Mouse (Mus musculus): ENCODE data around the gene Ift172.

Ift172 gene

DNA sequence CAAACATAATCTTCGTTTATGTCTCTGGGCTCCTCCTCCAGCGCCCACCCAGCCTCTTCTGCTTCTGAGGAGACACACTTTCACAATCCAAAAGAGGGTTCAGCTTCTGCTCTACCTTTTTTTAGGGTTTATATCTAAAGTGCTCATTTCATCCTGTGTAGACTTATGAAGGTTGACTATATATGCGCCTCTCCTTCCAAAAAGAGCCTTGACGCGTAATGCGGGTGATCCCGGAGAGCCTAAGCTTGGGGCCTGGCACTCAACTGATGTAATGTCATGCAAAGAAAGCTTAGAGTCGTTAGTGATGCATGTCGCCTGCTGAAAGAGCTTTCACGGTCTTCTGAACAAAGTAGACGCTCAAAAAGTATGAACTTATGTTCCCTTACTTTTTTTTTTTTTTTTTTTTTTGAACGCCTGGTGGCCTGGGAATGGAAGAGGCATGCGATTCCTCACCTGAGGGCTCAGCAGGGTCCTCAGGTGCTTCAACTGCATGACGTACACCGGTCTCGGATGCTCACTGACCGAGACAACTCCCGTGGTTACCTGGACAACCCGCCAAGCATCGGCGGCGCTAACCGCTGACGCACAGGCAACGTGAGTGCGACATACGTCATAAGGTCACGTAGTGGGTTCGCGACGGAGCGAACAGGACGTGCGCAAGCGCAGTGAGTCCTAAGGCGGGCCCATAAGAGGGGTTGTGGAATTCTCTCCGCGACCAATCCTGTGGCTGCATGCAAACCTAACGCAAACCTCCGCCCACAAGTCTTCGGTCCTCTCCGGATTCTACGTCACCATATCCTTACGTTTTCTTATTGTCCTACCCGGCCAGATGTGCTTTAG is at the start of gene Ift172:
TSS of gene Ift172 (minus strand) at position 596 of the 840 bp plus-strand sequence.
- DNase-seq (ENCODE audit: low spot score in 2 of 2): peak; percentile 90 to 96

DNA sequence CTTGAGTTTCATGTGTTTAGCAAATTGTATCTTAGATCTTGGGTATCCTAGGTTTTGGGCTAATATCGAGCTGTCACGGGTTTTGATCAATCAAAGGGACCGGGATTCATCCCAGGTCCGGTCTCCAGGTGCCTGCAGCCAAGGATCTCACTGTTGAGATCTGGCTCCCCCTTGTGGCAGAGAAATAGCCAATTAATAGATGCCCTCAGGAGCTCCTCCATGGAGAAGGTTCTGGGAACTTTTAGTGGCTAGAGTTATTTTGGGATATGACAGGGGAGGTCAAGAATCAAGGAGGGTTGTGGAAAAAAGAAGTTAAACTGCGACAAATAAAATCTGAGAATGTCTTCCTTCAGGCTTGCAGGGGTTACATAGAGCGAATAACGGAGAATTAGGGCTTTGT is 37.3 kb upstream of the Ift172 start:
- DNase-seq (ENCODE audit: low spot score in 2 of 2): peak; percentile 37 to 52

DNA sequence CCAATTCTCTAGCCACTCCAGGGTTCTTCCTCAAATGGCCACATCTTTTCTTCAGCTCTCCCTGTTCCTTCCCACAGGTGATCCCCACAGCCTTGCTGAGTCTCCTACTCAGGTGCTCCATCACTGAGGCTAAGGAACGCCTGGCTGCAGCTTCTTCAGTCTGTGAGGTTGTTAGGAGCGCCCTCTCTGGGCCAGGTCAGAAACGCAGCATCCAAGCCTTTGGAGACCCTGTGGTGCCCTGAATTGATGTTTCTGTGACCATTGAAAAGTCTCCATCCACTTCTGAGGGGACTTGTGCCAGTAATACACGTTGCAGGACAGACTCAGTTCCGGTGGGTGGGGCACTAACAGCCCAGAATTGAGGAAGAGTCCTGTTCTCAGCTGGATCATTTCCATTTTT is 35.9 kb upstream of the Ift172 start:
- DNase-seq (ENCODE audit: low spot score in 2 of 2): no peak

DNA sequence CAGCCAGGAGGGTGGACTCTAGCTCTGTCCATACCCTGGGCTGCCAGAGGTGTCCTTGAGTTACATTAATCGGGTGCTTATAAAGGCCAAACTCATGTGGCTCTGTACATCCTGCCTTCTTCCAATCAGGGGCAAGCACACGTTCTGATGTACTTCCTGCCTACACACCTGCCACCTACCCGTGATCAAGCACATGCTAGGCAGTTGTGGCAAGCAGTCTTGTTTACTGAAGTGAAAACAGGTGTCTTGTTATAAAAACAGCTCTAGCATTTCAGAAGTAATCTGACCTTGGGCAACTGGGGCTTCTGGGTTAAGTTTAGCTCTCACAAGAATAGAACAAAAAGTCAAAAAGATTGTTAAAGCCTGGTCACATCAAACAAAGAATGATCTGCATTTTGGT is 33.2 kb upstream of the Ift172 start:
- no peak for DNase-seq (ENCODE audit: low spot score in 2 of 2)

DNA sequence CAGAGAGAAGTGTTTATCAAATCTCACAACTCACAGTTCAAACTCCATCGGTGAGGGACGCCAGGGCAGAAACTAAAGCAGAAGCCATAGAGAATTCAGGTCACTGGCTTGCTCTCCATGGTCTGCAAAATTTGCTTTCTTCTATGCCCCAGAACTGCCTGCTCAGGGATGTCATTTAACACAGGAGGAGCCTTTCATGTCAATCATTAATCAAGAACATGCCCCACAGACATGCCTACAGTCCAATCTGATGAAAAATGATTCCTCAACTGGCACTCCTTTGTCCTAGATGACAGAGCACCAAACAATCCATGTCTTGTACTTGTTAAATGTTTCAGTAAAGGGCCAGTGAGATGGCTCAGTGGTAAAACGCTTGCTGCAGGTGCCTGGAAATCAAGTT is 31.9 kb upstream of the Ift172 start:
- no peak for DNase-seq (ENCODE audit: low spot score in 2 of 2)

DNA sequence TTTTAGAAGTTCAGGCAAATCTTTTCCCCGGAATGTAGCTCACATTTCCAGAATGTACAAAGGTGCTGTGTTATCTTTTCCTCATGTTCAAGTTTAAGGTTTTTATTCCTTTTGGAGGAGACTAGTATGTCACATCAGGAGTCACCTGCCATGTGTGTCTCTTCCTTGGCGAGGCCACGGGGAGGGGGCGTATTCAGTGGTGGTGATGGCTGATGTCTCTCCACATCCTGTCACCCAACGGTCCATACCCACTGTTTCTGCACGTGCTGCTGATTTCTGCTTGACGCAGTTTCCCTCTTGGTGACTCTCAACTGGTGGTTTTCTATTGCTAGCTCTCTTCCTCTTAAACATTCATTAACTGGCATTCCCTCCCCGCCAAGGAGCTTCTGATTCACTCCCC is 21.9 kb upstream of the Ift172 start:
- no peak for DNase-seq (ENCODE audit: low spot score in 2 of 2)

DNA sequence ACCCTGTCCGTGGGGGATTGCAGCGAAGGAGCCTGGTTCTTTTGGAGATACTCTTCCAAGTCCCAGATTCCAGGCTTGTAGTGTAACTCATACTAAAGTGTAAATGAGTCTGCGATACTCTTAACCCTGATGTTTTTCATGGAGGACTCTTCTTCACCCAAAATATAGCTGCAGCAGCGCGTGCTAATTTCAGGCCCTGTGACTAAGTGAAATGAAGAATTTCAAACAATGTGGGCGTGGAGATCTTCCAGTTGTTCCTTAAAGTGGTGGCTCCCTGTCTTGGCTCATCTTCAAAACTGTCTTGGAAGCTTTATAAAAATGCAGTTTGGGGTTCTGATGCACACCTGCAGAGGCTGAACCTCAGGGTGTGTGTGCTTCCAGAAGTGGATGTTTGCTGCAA is 12.2 kb upstream of the Ift172 start:
- DNase-seq (ENCODE audit: low spot score in 2 of 2): no peak

DNA sequence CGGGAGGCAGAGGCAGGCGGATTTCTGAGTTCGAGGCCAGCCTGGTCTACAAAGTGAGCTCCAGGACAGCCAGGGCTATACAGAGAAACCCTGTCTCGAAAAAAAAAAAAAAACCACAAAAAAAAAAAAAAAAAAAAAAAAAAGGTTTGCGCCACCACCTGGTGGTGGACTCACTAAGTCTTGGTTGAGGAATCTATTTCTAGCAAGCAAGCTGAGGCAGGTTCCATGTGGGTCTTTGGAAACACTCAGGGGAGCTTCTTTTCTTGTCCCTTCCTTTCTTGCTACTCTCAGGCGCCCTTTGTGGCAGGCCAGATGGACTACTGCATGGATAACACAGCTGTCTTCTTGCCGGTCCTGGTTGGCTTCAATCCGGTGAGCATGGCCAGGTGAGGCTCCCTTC is 10.9 kb upstream of the Ift172 start:
- no peak for DNase-seq (ENCODE audit: low spot score in 2 of 2)

DNA sequence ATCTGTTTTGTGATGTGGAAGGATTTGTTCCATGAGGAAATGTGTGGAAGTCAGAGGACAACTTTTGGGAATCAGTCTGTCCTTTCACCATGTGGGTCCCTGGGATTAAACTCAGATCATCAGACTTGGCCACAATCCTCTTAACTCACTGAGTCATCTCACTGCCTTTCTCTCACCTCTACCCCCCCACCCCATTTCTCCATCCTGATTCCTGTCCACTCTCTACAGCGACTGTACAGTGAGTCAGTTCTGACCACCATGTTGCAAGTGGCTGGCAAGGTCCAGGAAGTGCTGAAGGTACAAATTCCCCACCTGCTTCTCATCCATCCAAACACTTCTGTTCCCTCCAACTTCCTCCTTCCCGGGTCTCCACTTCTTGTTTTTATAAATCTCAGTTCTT is 7.6 kb upstream of the Ift172 start:
- no peak for DNase-seq (ENCODE audit: low spot score in 2 of 2)

DNA sequence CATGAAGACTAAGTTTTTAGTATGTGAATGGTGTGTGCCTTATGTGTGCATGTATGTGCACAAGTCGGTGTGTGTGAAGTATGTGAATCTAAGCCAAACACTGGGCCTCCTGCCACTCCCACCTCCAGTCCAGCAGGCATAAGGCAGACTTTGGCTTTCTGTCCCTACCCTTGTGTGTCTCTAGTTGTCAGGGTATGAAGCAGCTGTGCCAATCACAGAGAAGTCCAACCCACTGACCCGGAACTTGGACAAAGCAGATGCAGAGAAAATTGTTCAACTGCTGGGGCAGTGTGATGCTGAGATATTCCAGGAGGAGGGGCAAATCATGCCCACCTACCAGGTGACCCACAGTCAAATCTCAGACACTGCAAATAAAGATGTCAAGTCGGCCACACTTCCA is 7.1 kb upstream of the Ift172 start:
- DNase-seq (ENCODE audit: low spot score in 2 of 2): no peak

DNA sequence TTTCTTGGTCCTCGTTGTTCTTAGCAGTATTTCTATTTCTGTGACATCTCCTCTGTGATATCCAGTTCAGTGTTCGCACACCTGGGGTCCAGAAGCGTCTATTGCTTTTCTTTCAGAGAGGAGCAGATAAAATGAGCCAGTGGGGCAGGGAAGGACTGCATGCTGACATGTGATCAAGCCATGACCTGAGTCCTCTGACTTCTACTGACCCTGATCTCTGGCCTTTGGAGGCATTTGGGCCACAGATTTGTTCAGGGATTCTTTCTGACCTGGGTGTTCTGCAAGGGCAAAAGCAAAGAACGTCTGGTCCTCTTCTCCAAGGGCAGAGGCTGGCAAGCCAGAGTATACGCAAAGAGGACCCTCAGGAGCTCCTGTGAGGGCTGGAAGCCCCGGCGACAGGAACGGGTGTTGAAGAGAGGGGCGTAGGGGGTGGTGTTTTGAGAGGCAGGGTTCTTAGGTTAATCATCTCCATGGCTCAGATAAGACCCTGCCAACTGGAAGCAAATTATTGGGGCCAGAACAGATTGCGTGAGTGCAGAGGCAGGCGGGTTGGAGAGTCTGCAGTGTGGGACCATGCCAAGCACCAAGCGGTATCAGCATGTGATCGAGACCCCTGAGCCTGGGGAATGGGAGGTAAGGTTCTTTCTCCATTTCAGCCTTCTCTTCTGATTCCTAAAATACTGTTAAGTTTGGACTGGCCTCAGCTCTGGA is 6.3 kb upstream of the Ift172 start, which contains the start of gene Gckr:
TSS of gene Gckr (plus strand) at position 397 of the 711 bp plus-strand sequence.
- no peak for DNase-seq (ENCODE audit: low spot score in 2 of 2)

DNA sequence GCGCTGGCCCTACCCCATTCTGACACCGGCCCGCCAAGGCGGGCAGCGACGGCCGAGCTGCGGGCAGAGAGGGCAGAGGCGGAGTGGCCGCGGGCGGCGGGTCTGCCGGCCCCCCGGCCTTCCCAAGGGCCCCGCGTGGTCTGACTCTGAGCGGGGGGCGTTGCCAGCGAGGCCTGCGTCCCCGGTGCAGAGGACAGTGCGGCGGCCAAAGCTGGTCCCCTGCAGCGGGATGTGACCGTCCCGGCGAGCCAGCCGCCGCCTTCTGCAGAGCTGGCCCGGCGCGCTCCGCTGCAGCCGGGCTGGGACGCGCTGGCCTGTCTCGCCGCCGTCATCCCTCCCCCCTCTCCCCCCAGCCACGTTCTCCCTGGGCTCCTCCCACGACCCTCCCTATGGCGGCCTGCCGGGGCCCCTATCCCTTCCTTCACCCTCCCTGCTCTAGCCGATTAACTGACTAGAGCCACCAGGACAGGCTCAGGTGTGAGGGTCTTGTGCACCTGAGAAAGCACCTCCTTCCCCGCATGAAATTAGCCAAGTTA is 4.8 kb upstream of the Ift172 start, which contains the start of gene Fndc4:
TSS of gene Fndc4 (minus strand) at position 475 of the 536 bp plus-strand sequence.
- no peak for DNase-seq (ENCODE audit: low spot score in 2 of 2)

DNA sequence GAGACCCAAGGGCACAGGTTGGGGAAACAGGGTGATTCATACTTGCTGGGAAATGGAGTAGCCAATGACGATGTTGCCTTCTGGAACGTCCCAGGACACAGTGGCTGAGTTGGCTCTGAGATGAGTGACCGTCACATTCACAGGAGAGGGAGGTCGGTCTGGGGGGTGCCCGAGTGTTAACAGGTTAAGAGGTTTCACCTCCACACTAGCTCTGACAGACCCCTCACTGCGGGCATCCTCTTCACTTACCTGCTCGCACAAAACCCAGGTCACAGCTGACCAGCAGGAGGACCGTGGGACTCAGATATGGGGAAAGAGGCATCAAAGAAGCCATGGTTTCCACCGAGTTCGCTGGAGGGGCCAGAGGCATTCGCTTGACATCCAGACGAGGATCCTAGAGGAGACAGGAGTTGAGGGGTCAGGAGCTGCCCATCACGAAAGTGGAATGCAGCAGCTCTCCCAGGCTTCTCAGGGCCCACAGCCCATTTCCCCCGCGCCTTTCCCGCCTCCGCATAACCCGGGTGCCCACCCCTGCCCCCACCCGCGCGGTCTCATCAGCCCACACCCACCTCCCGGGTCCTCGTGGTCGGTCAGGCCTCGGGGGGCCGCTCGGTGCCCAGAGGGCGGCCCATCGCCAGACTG is 4.2 kb upstream of the Ift172 start:
- DNase-seq (ENCODE audit: low spot score in 2 of 2): no peak

DNA sequence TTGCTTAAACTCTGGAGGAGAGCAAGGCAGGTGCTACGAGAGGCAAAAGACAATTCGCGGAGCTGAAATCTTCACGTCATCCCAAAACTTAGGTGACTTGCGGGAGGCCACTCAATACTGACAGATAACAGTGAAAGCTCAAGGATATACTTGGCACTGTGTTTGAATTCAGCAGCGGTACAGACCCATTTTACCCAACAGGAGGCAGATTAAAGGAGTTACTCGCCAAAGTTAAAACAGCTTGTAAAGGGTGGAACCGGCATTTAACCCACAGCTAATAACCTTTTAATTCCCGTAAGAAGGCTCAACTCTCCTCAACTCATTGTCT is 409 bp upstream of the Ift172 start:
- no peak for DNase-seq (ENCODE audit: low spot score in 2 of 2)

DNA sequence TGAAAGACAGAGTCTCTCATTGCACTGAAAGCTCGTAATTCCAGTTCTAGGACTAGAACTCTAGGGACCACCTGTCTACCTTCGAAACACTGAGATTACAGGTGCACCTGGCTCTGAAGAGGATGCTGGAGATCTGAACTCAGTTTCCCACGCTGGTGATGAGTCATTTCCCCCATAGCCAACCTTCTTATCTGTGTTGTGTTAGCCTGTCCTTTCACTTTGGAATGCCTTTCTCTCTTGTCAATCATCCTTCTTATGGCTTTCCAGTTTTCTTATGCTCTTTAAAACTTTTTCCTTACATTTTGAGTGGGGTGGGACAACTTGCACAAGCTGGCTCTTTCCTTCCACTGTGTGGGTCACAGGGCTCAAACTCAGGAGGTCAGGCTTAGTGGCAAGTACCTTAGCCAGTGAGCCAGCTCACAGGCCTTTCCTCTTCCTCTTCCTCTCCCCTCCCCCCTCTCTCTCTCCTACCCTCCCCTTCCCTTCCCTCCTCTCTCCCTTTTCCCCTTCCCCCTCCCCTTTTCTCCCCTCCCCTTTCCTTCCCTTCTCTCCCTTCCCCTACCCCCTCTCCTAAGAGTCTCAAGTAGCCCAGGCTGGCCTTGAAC is 1.2 kb downstream of the Ift172 start:
- no peak for DNase-seq (ENCODE audit: low spot score in 2 of 2)

DNA sequence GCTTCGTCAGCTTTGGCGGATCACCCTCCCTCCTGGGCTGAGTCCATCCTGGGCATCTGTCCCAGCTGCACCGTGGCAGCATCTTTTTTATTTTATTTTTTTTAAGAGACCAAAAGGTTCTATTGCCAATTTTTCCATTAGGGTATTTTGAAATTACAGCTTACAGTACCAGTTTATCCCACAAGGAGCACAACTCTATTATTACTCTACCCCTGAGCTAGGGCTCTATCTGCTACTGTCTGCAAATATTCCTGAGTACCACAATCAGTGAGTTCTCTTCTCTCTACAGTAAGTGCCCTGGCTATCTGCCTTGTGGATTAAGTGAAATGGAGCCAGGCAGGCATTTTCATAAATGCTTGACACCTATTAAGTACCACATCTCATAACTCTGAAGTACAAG is 2.3 kb downstream of the Ift172 start:
- no peak for DNase-seq (ENCODE audit: low spot score in 2 of 2)

DNA sequence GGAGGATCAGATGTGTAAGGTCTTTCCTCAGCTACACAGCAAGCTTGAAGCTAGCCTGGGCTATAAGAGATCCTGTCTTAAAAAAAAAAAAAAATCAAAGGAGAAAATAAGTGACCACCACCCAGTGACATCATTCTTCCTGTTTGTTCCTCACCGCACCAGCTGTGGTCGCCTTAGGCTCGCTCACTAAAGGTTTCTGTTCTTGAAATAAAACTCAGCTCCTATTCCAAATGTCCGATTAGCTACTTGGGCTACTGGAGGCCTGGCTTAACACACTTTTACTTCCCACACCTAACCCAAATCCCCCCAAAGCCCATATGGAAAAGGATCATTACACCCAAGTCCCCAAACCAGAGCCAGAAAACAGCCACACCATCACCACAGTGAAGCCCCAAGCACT is 2.7 kb downstream of the Ift172 start:
- no peak for DNase-seq (ENCODE audit: low spot score in 2 of 2)

DNA sequence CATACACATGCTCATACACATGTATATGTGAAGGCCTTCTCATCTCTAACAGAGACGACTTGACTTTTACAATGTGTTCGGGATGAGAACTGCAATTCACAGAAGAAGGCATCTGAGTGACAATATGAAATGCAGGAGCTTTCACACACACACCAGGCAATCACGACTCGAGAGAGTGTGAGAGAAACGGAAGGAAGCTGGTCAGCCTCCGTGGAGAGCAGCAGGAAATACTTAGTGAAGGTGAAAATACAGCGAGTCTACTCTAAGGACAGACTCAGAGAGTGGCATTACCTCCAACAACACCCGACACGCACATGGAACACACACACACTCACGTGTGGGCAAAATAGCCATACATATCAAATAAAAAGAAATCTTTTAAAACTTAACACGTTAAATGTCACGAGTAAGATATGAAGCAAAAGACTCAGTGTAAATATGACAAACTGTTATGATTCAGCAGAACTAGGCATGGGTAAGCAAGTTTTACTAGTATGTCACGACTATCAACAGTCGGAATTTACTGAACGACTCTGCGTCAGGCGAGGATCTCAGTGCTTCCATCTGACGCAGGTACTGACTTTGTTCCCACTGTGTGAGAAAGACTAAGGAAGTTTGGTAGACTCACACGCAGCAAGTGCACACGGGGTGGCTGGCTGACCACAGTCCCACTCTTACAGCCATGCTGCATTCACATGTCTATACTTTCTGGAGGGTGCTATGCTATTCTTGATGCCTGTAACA is 11.5 kb downstream of the Ift172 start:
- no peak for DNase-seq (ENCODE audit: low spot score in 2 of 2)

DNA sequence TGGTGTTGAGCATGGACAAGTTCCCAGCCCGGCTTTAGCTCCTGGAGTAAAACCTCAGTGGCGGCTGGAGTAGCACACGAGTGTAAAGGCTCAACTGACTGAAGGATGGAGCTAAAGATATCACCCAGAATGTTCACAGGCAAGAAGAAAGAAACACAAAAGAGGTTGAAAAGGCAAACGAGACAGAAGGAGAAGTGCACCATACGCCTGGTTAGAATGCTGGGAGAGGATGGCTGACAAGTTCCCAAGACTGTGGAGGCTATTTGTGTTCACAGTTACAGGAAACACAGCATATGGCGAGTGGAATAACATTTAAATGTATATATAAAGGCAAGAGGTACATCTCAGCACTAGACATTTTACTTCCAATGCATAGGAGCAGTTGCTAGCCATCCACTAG is 17.9 kb downstream of the Ift172 start:
- no peak for DNase-seq (ENCODE audit: low spot score in 2 of 2)

DNA sequence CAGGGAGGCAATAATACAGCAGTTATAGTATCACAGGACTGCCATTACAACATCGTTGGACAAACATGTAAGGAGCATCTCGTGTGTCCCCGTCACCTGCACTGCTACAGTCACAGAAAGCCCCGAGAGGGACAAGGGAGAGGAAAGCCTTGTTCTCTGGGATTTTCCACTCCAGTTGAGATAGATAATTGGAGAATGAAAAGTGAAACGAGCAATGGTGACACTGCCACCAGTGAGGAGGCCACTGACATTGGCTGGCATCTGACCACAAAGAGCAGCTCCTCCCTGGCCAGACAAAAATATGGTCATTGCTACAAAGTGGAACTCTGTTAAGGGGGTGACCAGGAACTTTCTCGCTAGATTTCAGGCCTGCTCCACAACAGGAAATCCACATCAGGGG is 23.2 kb downstream of the Ift172 start:
- DNase-seq (ENCODE audit: low spot score in 2 of 2): no peak

DNA sequence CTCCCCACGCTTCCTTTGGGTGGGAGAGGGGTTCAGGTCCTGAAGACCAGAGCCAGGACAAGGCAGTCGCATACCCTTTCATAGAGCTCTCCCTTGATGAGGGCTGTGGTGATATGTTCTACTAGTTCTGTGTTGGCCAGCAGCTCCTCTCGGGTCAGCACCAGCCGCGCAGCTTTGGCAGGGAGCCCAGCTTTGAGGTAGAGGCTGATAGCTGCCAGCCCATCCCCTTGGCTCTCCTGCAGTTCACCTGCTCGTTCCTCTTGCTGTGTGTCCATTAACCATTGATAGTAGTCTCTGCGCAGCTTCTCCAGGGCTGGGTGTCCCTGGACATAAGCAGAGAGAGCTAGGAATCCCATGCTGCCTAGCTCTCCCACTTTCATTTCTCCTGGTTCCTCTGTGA is 24.8 kb downstream of the Ift172 start:
- DNase-seq (ENCODE audit: low spot score in 2 of 2): no peak

Measured in urinary bladder, postnatal 36 days (tissue).